Mouse (Mus musculus) embryonic facial prominence, embryonic 14.5 days (tissue): ENCODE results near the gene Hint2. TPM values are rescaled to one million over a fixed set of nuclear protein-coding genes. Genes with fewer than 3 reads are reported as not detected.

ENCODE experiments used
- ATAC-seq: fragments of 200-750 bp; cut with Nextera tagmentation; 2 replicates; pipeline ENCODE4 v1.8.0; 2017; ENCODE audit warnings: low read depth, moderate number of reproducible peaks, moderate TSS enrichment
- DNase-seq: peaks from one replicate; pipeline ENCODE4 v3.0.0-alpha.2; 2015; ENCODE audit warnings: low spot score
- H3K27ac ChIP-seq: fragments of 300-500 bp; sonication (generic); replicated peaks from 2 replicates; pipeline ENCODE4 v1.5.1; 2014; ENCODE audit warnings: low read depth, mild to moderate bottlenecking, low read length, moderate library complexity
- H3K27me3 ChIP-seq: fragments of 300-500 bp; sonication (generic); replicated peaks from 2 replicates; pipeline ENCODE4 v1.6.1; 2014; ENCODE audit warnings: low read length; ENCODE audit not compliant: control insufficient read depth, insufficient read depth
- H3K36me3 ChIP-seq: fragments of 300-500 bp; sonication (generic); 2 replicates; pipeline ENCODE4 v1.6.1; 2014; ENCODE audit warnings: low read length, mixed read lengths; ENCODE audit not compliant: control insufficient read depth, insufficient read depth
- H3K4me1 ChIP-seq: fragments of 300-500 bp; sonication (generic); 2 replicates; pipeline ENCODE4 v1.6.1; 2014; ENCODE audit warnings: antibody characterized with exemption, low read length; ENCODE audit not compliant: control insufficient read depth, insufficient read depth
- H3K4me2 ChIP-seq: fragments of 300-500 bp; sonication (generic); 2 replicates; pipeline ENCODE4 v1.6.1; 2014; ENCODE audit warnings: low read depth, mild to moderate bottlenecking, low read length, moderate library complexity, mixed read lengths
- H3K4me3 ChIP-seq: fragments of 300-500 bp; sonication (generic); 2 replicates; pipeline ENCODE4 v1.5.1; 2014; ENCODE audit warnings: low read depth, mild to moderate bottlenecking, low read length
- H3K9ac ChIP-seq: fragments of 300-500 bp; sonication (generic); 2 replicates; pipeline ENCODE4 v1.6.1; 2014; ENCODE audit warnings: low read depth, mild to moderate bottlenecking, low read length, moderate library complexity, mixed read lengths
- H3K9me3 ChIP-seq: fragments of 300-500 bp; sonication (generic); 2 replicates; pipeline ENCODE4 v1.6.1; 2016; ENCODE audit warnings: low read length; ENCODE audit not compliant: control insufficient read depth
- WGBS: fragments of 180-500 bp; shearing (Covaris S2); extraction: QIAGEN DNeasy Blood & Tissue Kit; methylation state at CpG from one replicate; pipeline ENCODE4 v1.1.7; 2014; 5-methylcytosine and 5-hydroxymethylcytosine counted together
- polyA plus RNA-seq: library from polyadenylated mRNA; unstranded; fragments of >200 nt; fragmentation: Nextera tagmentation; extraction: Ambion mirVana; gene quantifications from 2 replicates; pipeline ENCODE4 v1.2.1, GENCODE M21; 2014

Gene Hint2
- polyA plus RNA-seq, result 80.2 and 86.2 TPM in 2 replicates

DNA sequence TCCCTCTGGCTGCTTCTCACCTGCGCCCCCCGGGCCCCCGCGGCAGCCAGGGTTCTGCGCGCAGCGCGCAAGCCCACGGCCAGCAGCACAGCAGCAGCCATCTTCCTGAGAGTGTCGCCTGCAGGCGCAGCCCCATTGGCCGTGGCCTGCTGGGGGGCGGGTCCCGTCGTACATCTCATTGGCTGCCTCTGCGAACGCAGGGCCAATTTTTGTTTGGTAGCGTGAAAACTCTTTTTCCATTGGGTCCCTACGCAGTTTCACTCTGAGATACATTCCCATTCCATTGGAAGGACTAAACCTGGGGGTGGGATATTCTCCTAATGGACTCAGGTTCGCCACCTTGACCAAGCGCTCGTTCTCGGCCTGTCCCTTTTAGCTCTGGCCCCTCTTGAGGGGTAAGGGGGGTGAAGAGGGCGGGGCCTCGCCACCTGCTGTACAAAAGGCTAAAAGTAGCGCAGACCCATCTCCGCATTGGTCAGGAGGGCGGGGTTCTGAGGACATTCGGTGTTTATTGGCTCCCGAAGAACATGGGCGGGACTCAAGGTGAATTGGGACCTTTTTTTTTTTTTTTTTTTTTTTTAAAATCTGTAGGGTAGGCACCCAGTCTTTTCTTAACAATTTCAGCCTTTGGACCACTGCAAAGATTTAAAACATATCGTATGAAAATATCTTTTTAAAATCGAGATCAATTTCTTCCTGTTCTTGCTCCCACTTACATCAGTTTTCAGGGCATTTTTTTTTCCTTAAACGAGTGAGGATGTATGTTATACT lies at the start of gene Hint2:
Gene Hint2 (minus strand): TSS at position 128 of the 771 bp plus-strand sequence.
- no peaks in the 10 kb centered on the region for H3K36me3 ChIP-seq
- H3K9ac ChIP-seq, result peak within 1 kb of the TSS; percentile 86
- H3K27me3 ChIP-seq, result 0 out of 2 replicates have a peak, but pooled peaks cover 8% of the 10 kb centered on the region
- WGBS, result 1% methylated on average over 31 of the region's 34 CpGs
- H3K4me2 ChIP-seq, result peak within 1 kb of the TSS; percentile 62
- peak; percentile 99 for DNase-seq
- ATAC-seq, result peak; percentile 96
- peak within 1 kb of the TSS; percentile 79 for H3K4me3 ChIP-seq
- H3K27ac ChIP-seq, result peak within 1 kb of the TSS; percentile 85
- H3K9me3 ChIP-seq, result no peaks in the 10 kb centered on the region
- H3K4me1 ChIP-seq, result no peaks in the 10 kb centered on the region

DNA sequence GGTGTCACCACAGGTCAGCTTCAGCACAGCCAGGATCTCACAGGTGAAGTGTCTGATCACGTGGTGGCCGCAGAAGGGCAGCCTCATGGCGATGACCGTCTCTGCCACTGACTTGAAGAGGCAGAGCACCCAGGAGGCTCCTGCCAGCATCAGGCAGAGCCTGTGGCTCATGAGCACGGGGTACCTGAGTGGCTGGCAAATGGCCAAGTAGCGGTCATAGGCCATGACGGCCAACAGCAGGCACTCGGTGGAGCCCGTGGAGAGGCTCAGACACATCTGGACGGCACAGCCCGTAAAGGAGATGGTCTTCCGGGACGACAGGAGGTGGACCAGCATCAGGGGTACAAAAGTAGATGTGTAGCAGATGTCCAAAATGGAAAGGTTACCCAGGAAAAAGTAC lies 49.7 kb upstream of the Hint2 start:
- no peaks in the 10 kb centered on the region for H3K4me1 ChIP-seq
- no peak for DNase-seq
- no peak for ATAC-seq
- WGBS, result 82% methylated on average over 13 of the region's 13 CpGs
- no peaks in the 10 kb centered on the region for H3K9me3 ChIP-seq
- no peak overlapping the region for H3K4me3 ChIP-seq
- H3K36me3 ChIP-seq, result no peaks in the 10 kb centered on the region
- H3K27ac ChIP-seq, result no peak overlapping the region
- no peaks in the 10 kb centered on the region for H3K27me3 ChIP-seq
- no peak overlapping the region for H3K4me2 ChIP-seq
- no peak overlapping the region for H3K9ac ChIP-seq

DNA sequence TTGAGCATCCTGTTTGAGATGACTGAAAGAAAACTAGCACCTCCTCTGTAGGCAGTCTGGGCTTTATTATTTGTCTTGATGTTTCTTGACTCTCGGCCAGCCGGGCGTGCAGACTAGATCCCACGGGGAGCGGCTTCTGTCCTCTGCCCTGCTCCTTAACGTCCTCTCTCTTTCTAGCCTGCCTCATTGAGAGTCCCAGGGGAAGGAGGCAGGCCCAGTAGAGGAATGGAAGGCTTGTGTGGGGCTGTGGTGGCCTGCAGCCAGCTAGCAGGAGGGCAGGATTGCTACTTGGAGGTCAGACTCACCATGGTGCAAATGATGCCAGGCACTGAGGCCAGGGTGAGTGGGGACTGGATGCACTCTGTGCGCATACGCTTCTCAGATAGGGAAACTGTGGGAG lies 47.6 kb upstream of the Hint2 start:
- no peaks in the 10 kb centered on the region for H3K36me3 ChIP-seq
- WGBS, result 88% methylated on average over 8 of the region's 8 CpGs
- H3K27me3 ChIP-seq, result no peaks in the 10 kb centered on the region
- no peak overlapping the region for H3K9ac ChIP-seq
- DNase-seq (no peak), ATAC-seq (no peak)
- no peak overlapping the region for H3K4me2 ChIP-seq
- H3K4me1 ChIP-seq, result no peaks in the 10 kb centered on the region
- no peak overlapping the region for H3K4me3 ChIP-seq
- no peaks in the 10 kb centered on the region for H3K9me3 ChIP-seq
- no peak overlapping the region for H3K27ac ChIP-seq

DNA sequence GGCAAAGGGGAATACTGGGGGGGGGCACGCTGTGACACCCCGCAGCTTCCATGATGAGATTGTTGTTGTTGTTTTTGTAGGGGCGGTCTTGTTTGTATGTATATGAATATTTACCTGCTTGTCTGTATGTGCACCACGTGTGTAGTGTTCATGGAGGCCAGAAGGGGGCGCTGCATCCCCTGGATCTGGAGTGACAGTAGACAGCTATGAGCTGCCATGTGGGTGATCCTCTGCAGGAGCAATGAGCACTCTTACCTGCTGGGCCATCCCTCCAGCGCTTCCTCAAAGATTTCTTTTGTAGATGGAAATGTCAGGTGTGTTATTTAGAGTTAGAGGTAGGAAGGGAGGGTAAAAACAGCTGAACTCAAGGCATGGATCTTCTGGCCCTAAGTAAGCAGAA lies 47.2 kb upstream of the Hint2 start:
- no peak for DNase-seq
- Histone ChIP-seq H3K4me2 (no peak overlapping the region), H3K4me1 (no peaks in the 10 kb centered on the region), H3K9ac (no peak overlapping the region), H3K27me3 (no peaks in the 10 kb centered on the region), H3K4me3 (no peak overlapping the region), H3K36me3 (no peaks in the 10 kb centered on the region), H3K27ac (no peak overlapping the region), H3K9me3 (no peaks in the 10 kb centered on the region)
- 69% methylated on average over 6 of the region's 6 CpGs for WGBS
- ATAC-seq, result no peak

DNA sequence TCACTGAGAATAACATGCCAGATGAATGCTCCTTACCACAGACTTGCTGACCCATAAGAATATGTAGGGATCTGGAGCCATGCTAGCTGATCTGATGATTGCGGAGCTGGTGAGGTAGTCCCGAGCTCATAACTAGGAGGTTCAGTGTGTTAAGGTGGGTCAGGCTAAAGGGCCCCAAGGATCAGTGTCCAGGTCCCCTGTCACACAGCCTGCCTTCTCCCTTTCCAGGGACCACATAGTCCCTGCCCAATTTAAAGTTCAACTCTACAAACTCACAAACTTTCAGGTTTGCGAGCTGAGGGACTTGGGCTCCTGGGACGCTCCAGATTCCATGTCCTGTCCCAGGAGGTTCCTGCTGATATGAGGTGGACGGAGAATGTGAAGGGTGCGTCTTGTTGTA lies 44.4 kb upstream of the Hint2 start, which contains the start of gene Olfr70:
Gene Olfr70 (minus strand): TSS at position 101 of the 400 bp plus-strand sequence.
- H3K4me3 ChIP-seq, result no peak within 1 kb of the TSS
- ATAC-seq, result no peak
- DNase-seq, result no peak
- no peaks in the 10 kb centered on the region for H3K27me3 ChIP-seq
- H3K9me3 ChIP-seq, result no peaks in the 10 kb centered on the region
- H3K4me1 ChIP-seq, result no peaks in the 10 kb centered on the region
- 87% methylated on average over 6 of the region's 6 CpGs for WGBS
- no peak within 1 kb of the TSS for H3K9ac ChIP-seq
- no peak within 1 kb of the TSS for H3K27ac ChIP-seq
- no peak within 1 kb of the TSS for H3K4me2 ChIP-seq
- H3K36me3 ChIP-seq, result no peaks in the 10 kb centered on the region

DNA sequence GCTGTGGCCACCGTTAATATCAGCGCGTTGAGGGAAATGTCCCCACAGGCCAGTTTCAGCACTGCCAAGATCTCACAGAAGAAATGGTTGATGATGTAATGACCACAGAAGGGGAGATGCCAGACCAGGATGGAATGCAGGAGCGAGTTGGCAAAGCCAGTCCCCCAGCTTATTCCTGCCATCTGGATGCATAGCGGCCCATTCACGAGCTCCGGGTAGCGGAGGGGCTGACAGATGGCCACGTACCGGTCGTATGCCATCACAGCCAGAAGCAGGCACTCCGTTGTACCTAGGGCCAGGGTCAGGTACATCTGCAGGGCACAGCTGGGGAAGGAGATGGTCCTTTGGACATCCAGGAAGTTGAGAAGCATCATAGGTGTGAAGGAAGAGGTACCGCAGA lies 40.3 kb upstream of the Hint2 start:
- WGBS, result 89% methylated on average over 13 of the region's 13 CpGs
- ATAC-seq, result no peak

DNA sequence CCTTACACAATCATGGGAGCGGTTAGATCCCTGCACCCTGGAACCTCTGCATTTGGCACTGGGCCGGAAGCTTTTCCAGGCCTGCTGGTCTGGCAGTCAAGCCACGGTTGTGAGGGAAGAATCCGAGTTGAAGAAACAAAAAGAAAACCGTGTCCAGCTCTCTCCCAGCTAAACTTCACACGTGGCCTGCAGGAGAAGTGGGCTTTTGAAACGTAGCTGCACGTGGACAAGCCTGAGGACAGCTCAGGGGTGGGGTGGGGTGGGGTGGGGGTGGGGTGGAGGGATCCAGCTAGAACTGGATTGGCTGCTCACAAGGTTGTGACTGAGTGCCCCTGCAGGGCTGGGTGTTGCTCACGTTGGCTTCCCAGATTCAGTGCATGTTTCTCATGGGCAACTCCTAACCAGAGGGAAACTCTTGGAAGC lies 39.0 kb upstream of the Hint2 start:
- Histone ChIP-seq H3K27me3 (no peaks in the 10 kb centered on the region), H3K9me3 (no peaks in the 10 kb centered on the region), H3K9ac (no peak overlapping the region), H3K4me1 (no peaks in the 10 kb centered on the region), H3K4me2 (no peak overlapping the region), H3K27ac (no peak overlapping the region), H3K4me3 (no peak overlapping the region), H3K36me3 (peaks cover 1% of the 10 kb centered on the region; the same call in 1 of the 2 replicates)
- 27% methylated on average over 9 of the region's 9 CpGs for WGBS
- DNase-seq (peak; percentile 16), ATAC-seq (no peak)

More for the DNA sequence above, 40.3 kb upstream of the Hint2 start:
- H3K9ac ChIP-seq, result no peak overlapping the region
- H3K4me3 ChIP-seq, result no peak overlapping the region
- H3K4me1 ChIP-seq, result no peaks in the 10 kb centered on the region
- H3K9me3 ChIP-seq, result no peaks in the 10 kb centered on the region
- H3K27me3 ChIP-seq, result no peaks in the 10 kb centered on the region
- no peak overlapping the region for H3K27ac ChIP-seq
- H3K36me3 ChIP-seq, result no peaks in the 10 kb centered on the region
- H3K4me2 ChIP-seq, result no peak overlapping the region
- no peak for DNase-seq

DNA sequence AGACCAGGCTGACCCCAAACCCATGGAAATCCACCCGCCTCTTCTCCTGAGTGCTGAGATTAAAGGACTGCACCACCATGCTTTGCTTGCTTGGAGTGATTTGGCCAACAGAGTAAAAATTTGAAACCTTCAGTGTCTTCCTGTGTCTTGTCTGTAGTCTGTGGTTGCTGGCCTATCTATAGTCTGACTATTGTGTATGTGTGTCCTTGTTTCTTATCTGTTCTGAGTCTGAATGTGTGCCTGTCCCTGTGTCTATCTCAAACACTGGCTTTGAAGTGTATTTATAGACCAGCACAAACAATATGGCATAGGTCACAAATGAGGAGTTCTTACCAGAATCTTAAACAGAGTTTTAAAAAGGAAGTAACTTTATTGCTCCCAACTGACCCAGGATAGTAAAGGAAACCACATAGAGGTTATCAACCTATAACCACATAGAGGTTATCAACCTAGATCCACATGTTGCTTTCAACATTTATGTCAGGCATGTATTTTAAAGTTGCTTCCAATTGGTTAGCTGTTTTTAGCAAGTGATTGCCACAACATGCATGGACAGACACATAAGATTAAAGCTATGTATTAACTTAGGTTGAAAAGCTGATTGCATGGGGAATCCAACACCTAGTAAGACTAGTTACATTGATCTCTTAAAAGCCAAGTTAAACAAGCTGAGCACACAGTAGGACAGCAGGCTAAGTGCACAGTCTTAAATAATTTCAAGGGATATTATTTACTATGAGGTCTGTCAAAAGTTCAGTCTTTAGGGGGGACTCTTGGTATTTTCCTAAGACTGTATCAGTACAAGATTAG lies 38.4 kb upstream of the Hint2 start:
- no peak overlapping the region for H3K9ac ChIP-seq
- DNase-seq, result no peak
- 93% methylated on average over 1 of the region's 1 CpGs for WGBS
- H3K27ac ChIP-seq, result no peak overlapping the region
- H3K4me2 ChIP-seq, result no peak overlapping the region
- H3K27me3 ChIP-seq, result no peaks in the 10 kb centered on the region
- H3K4me3 ChIP-seq, result no peak overlapping the region
- H3K36me3 ChIP-seq, result peaks cover 7% of the 10 kb centered on the region; the same call in 1 of the 2 replicates
- no peaks in the 10 kb centered on the region for H3K4me1 ChIP-seq
- no peak for ATAC-seq
- H3K9me3 ChIP-seq, result no peaks in the 10 kb centered on the region
